Mouse (Mus musculus) myocyte (in vitro differentiated cells): Measurements from ENCODE around the gene 3110082I17Rik. TPM values are rescaled to one million over a fixed set of nuclear protein-coding genes. Genes with fewer than 3 reads are reported as not detected.

Experiments
- H3K27me3 ChIP-seq: one replicate; pipeline ENCODE4 v1.6.1; 2011; ENCODE audit not compliant: control insufficient read depth, insufficient read depth, insufficient read length
- H3K36me3 ChIP-seq: one replicate; pipeline ENCODE4 v1.6.1; 2011; ENCODE audit not compliant: control insufficient read depth, insufficient read depth
- H3K4me2 ChIP-seq: one replicate; pipeline ENCODE4 v1.6.1; 2011; ENCODE audit warnings: low read depth, control low read depth
- H3K4me3 ChIP-seq: one replicate; pipeline ENCODE4 v1.5.1; 2011; ENCODE audit warnings: mild to moderate bottlenecking, control low read depth, moderate library complexity
- H3K79me2 ChIP-seq: one replicate; pipeline ENCODE4 v1.6.1; 2011; ENCODE audit not compliant: control insufficient read depth, insufficient read depth
- H3ac ChIP-seq: one replicate; pipeline ENCODE4 v1.6.1; 2011; ENCODE audit not compliant: control insufficient read depth, insufficient read length
- CEBPB ChIP-seq: IDR thresholded peaks from 2 replicates; pipeline ENCODE4 v1.6.1; 2011; ENCODE audit warnings: mild to moderate bottlenecking, moderate library complexity; ENCODE audit not compliant: poor library complexity, insufficient read depth, severe bottlenecking
- E2F4 ChIP-seq: IDR thresholded peaks from one replicate; pipeline ENCODE4 v1.6.1; 2011; ENCODE audit warnings: mild to moderate bottlenecking, control low read depth, moderate library complexity; ENCODE audit not compliant: insufficient read depth
- MAX ChIP-seq: IDR thresholded peaks from one replicate; pipeline ENCODE4 v1.6.1; 2011; ENCODE audit warnings: low read depth, mild to moderate bottlenecking, control low read depth
- MYOD1 ChIP-seq, 3 experiments: IDR thresholded peaks; one replicate each; pipeline ENCODE4 v1.6.1; 2011; ENCODE audit warnings: control low read depth in 2 of 3, low read depth in 2 of 3, mild to moderate bottlenecking in 2 of 3, moderate library complexity in 1 of 3; ENCODE audit not compliant: insufficient read length in 2 of 3, control insufficient read depth in 1 of 3
- MYOG ChIP-seq, 3 experiments: IDR thresholded peaks; one replicate each; pipeline ENCODE4 v1.6.1; 2011; ENCODE audit warnings: control low read depth in 2 of 3, low read depth in 2 of 3, mild to moderate bottlenecking in 2 of 3; ENCODE audit not compliant: insufficient read length in 2 of 3, control insufficient read depth in 1 of 3, insufficient read depth in 1 of 3
- POLR2A ChIP-seq: IDR thresholded peaks from one replicate; pipeline ENCODE4 v1.6.1; 2011; ENCODE audit warnings: low read depth, mild to moderate bottlenecking, control low read depth, moderate library complexity; ENCODE audit not compliant: insufficient read length
- POLR2AphosphoS2 ChIP-seq: IDR thresholded peaks from one replicate; pipeline ENCODE4 v1.6.1; 2011; ENCODE audit warnings: low read depth, control low read depth; ENCODE audit not compliant: insufficient read length
- REST ChIP-seq: IDR thresholded peaks from one replicate; pipeline ENCODE4 v1.6.1; 2011; ENCODE audit warnings: mild to moderate bottlenecking, control low read depth, moderate library complexity; ENCODE audit not compliant: insufficient read depth, insufficient read length
- SRF ChIP-seq: IDR thresholded peaks from one replicate; pipeline ENCODE4 v1.6.1; 2011; ENCODE audit warnings: low read depth; ENCODE audit not compliant: control insufficient read depth, insufficient read length
- TCF12 ChIP-seq: IDR thresholded peaks from one replicate; pipeline ENCODE4 v1.6.1; 2011; ENCODE audit warnings: mild to moderate bottlenecking, control low read depth; ENCODE audit not compliant: poor library complexity, insufficient read depth, severe bottlenecking
- TCF3 ChIP-seq: IDR thresholded peaks from one replicate; pipeline ENCODE4 v1.6.1; 2011; ENCODE audit warnings: low read depth, control low read depth; ENCODE audit not compliant: insufficient read length
- USF1 ChIP-seq: IDR thresholded peaks from one replicate; pipeline ENCODE4 v1.6.1; 2011; ENCODE audit warnings: low read depth, mild to moderate bottlenecking, control low read depth, moderate library complexity
- polyA plus RNA-seq: library from polyadenylated mRNA; unstranded; fragments of >200 nt; fragmentation: generic; extraction: Trizol; gene quantifications from one replicate; pipeline ENCODE4 v1.2.1, GENCODE M21; 2012; ENCODE audit warnings: missing spikeins

3110082I17Rik gene
- polyA plus RNA-seq, 1 experiment = 16.4 TPM

DNA sequence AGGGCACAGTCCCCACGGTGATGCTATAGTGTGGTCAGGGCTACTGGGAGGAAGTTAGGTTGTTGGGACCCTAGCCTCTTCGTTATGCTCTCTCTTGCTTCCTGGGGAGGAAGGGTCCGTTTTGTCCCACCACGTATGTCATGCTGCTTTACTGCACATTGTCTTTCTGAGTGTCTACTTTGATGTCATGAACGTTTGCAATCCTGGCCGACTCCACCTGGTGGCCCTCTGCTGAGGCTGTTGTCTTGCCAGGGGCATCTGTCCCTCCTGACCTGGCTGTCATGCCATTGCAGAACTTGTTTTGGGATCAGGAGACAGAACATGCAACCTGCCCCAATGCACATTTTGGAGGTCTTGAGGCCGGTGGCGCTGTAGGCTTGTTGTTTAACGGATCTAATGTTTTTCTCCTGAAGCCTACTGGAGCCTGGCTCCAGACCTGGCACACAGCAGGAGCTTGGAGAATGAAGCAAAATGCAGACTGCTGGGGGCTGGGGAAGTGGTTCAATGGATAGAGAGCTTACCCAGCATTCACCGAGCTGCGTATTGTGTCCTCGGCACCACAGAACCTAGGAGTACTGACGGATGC, 134.1 kb downstream of the 3110082I17Rik start:
- TF ChIP-seq SRF = no peak
- no peak for TF ChIP-seq POLR2AphosphoS2
- no peak for TF ChIP-seq POLR2A
- TF ChIP-seq REST = no peak
- no peak for TF ChIP-seq MYOG (IDR thresholded peaks at IDR 0.05; ENCODE audit: control insufficient read depth in 1 of 3, insufficient read depth in 1 of 3, insufficient read length in 2 of 3, low read depth in 2 of 3)
- no peak for TF ChIP-seq MYOD1 (IDR thresholded peaks at IDR 0.05; ENCODE audit: control insufficient read depth in 1 of 3, insufficient read length in 2 of 3, low read depth in 2 of 3)
- TF ChIP-seq TCF3 = no peak
- TF ChIP-seq TCF12 = no peak
- no peak for TF ChIP-seq CEBPB
- no peak for TF ChIP-seq MAX
- no peak for TF ChIP-seq E2F4
- no peak for TF ChIP-seq USF1

GRCm38 (mm10) chr5:139325395-139325966, 134.8 kb downstream of the 3110082I17Rik start, which contains the start of gene Adap1:
Gene Adap1 (minus strand): TSS chr5:139325622.
- H3K27me3 ChIP-seq = peaks cover 49% of the 10 kb centered on the region

More for the DNA sequence above, 134.1 kb downstream of the 3110082I17Rik start:
- Histone ChIP-seq H3K27me3 (peaks cover 42% of the 10 kb centered on the region), H3K4me3 (no peak overlapping the region), H3K79me2 (no peaks in the 10 kb centered on the region), H3K36me3 (no peaks in the 10 kb centered on the region), H3K4me2 (no peak overlapping the region), H3ac (no peak overlapping the region)

DNA sequence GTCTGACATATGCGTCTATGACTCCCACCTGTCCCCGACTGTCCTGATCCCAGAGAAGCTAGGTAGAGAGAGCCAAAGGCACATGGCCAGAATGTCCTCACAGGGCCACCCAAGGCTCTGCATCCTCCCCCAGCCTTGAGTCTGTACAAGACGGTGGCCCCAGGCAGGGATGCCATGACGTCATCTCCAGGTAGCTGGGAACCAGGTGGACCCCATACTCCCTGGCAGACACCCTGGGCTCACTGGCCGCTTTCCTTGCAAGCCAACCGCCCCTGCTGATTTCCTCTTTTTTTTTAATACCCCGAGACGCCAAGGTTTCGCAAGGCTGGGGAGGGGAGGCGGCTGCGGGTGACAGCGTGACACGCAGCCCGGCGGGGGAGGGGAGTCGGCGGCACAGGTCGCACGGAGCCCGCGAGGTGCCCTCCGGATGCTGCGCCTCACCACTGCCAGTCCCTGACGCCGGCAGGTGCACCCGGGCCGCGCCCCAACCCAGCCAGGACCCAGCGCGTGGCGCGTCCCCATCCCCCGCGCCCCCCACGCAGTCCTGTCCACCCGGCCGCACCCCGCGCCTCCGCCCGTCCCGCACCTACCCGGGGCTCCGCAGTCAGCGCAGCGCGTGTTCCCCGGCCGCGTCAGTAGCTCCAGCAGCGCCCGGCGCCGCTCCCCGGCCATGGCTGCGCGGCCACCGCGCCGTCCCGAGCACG, 135.5 kb downstream of the 3110082I17Rik start:
- Histone ChIP-seq H3K27me3 (peaks cover 52% of the 10 kb centered on the region), H3K36me3 (no peaks in the 10 kb centered on the region), H3K79me2 (no peaks in the 10 kb centered on the region), H3K4me3 (no peak overlapping the region), H3ac (no peak overlapping the region), H3K4me2 (no peak overlapping the region)
- no peak for TF ChIP-seq TCF3
- no peak for TF ChIP-seq MYOG (IDR thresholded peaks at IDR 0.05; ENCODE audit: control insufficient read depth in 1 of 3, insufficient read depth in 1 of 3, insufficient read length in 2 of 3, low read depth in 2 of 3)
- no peak for TF ChIP-seq MAX
- TF ChIP-seq TCF12 = no peak
- no peak for TF ChIP-seq SRF
- no peak for TF ChIP-seq USF1
- TF ChIP-seq E2F4 = no peak
- TF ChIP-seq CEBPB = no peak
- TF ChIP-seq POLR2A = no peak
- TF ChIP-seq REST = no peak
- TF ChIP-seq MYOD1 (IDR thresholded peaks at IDR 0.05; ENCODE audit: control insufficient read depth in 1 of 3, insufficient read length in 2 of 3, low read depth in 2 of 3) = no peak
- no peak for TF ChIP-seq POLR2AphosphoS2

More at GRCm38 (mm10) chr5:139325395-139325966, 134.8 kb downstream of the 3110082I17Rik start, which contains the start of gene Adap1:
- no peak within 1 kb of the TSS for H3K4me3 ChIP-seq
- H3ac ChIP-seq = no peak within 1 kb of the TSS
- no peak within 1 kb of the TSS for H3K4me2 ChIP-seq
- H3K36me3 ChIP-seq = no peaks in the 10 kb centered on the region
- no peaks in the 10 kb centered on the region for H3K79me2 ChIP-seq
- TF ChIP-seq E2F4 (no peak), POLR2AphosphoS2 (no peak), MYOD1 (IDR thresholded peaks at IDR 0.05; ENCODE audit: control insufficient read depth in 1 of 3, insufficient read length in 2 of 3, low read depth in 2 of 3) (no peak), REST (no peak), MYOG (IDR thresholded peaks at IDR 0.05; ENCODE audit: control insufficient read depth in 1 of 3, insufficient read depth in 1 of 3, insufficient read length in 2 of 3, low read depth in 2 of 3) (no peak), SRF (no peak), USF1 (no peak), POLR2A (no peak), MAX (no peak), CEBPB (no peak), TCF12 (no peak)

GRCm38 (mm10) chr5:139324045-139324491, 136.3 kb downstream of the 3110082I17Rik start:
- peaks cover 56% of the 10 kb centered on the region for H3K27me3 ChIP-seq
- no peak overlapping the region for H3K4me3 ChIP-seq
- H3ac ChIP-seq = no peak overlapping the region
- no peak for TF ChIP-seq POLR2A
- TF ChIP-seq TCF3 = no peak
- no peak for TF ChIP-seq E2F4
- no peak for TF ChIP-seq MAX
- no peak for TF ChIP-seq SRF
- no peak overlapping the region for H3K4me2 ChIP-seq
- no peaks in the 10 kb centered on the region for H3K79me2 ChIP-seq
- no peaks in the 10 kb centered on the region for H3K36me3 ChIP-seq
